Mouse (Mus musculus) small intestine, adult 2 months (tissue): Measurements from ENCODE around the gene Olfr1366.
A peak's percentile ranks its signal among the peaks of the same experiment; 100 is the strongest.

ENCODE experiments used
- CTCF ChIP-seq: fragments of 200-500 bp; IDR thresholded peaks from 2 replicates; pipeline ENCODE4 v1.5.1; 2012; ENCODE audit warnings: low read depth, mild to moderate bottlenecking, control low read depth, inconsistent platforms, low read length, moderate library complexity, mixed read lengths; ENCODE audit not compliant: insufficient replicate concordance, insufficient read length; ENCODE audit errors: extremely low read depth
- POLR2A ChIP-seq: fragments of 200-500 bp; IDR thresholded peaks from 2 replicates; pipeline ENCODE4 v1.6.1; 2012; ENCODE audit warnings: low read depth, mild to moderate bottlenecking, control low read depth, inconsistent platforms, low read length, moderate library complexity

- TF ChIP-seq CTCF, result no peak
- TF ChIP-seq POLR2A, result peak; percentile 71
Observed at GRCm38 (mm10) chr13:21530781-21531201, 11.8 kb downstream of the Olfr1366 start, which contains the start of gene Zkscan8.
